Mouse (Mus musculus): Measurements from ENCODE around the gene Ftsj1. TPM values are rescaled to one million over a fixed set of nuclear protein-coding genes. Genes with fewer than 3 reads are reported as not detected.

Gene Ftsj1
- polyA plus RNA-seq, 1 experiment = 34.2 TPM

DNA sequence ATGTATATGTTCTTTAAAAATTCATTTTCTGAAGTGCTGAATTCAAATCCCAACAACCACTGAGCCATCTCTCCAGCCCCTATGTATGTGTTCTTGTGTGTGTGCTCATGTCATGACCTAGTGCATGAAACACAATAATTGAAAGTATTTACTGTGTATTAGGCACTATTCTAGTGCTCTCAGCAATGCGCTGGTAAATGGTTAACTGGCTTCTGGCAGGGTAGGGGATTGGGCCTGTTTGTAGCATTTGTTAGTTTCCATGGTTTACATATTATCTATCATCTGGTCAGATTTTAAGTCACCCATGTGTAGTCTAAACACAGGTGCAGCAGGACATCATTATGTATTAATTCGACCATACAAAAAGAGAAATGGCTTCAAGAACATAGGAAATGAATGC, 1.5 kb upstream of the Ftsj1 start:
- Histone ChIP-seq H3K4me3 (ENCODE audit: insufficient read depth, low read length) (no peak overlapping the region), H3K4me1 (ENCODE audit: control insufficient read depth, insufficient read depth, low read length) (no peaks in the 10 kb centered on the region; the same call in 1 of the 2 replicates), H3K27ac (ENCODE audit: insufficient read depth, low read length) (no peak overlapping the region)
- TF ChIP-seq CTCF (IDR thresholded peaks at IDR 0.05; ENCODE audit: extremely low read depth, insufficient read depth, low read length) (no peak), POLR2A (IDR thresholded peaks at IDR 0.05; ENCODE audit: extremely low read depth, insufficient read depth, low read length) (no peak)

DNA sequence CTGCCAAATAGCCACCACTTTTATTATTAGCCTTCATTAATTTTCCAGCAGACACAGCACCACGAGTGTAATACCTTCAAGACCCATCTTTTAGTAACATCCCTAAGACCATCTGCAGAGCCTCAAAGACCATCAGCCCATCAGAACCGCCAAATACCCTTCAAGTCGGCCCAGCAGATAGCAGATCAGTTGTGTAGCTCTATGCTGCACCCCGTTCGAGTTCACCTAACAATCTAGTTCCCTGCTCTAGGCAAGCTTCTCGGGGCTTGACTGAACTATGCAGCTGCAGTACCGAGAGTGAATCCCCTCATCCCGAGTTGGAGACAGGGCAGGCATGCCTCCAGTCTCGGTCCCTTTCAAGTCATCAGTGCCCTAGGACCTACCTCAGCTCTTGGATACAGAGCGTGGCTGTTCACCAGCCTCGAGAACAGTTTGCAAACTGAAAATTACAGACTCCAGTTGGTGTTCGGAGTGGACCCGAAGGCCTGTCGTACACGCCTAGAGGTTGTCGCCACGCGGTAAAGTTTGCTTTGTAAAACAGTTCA, 345 bp downstream of the Ftsj1 start:
- peak overlapping the region; percentile 79 for H3K4me3 ChIP-seq (ENCODE audit: insufficient read depth, low read length)
- H3K4me1 ChIP-seq (ENCODE audit: control insufficient read depth, insufficient read depth, low read length) = no peaks in the 10 kb centered on the region; the same call in 1 of the 2 replicates
- no peak overlapping the region for H3K27ac ChIP-seq (ENCODE audit: insufficient read depth, low read length)
- 0 out of 2 replicates have a peak, but pooled peaks have one; percentile 31 for TF ChIP-seq POLR2A (IDR thresholded peaks at IDR 0.05; ENCODE audit: extremely low read depth, insufficient read depth, low read length)
- TF ChIP-seq CTCF (IDR thresholded peaks at IDR 0.05; ENCODE audit: extremely low read depth, insufficient read depth, low read length) = no peak

DNA sequence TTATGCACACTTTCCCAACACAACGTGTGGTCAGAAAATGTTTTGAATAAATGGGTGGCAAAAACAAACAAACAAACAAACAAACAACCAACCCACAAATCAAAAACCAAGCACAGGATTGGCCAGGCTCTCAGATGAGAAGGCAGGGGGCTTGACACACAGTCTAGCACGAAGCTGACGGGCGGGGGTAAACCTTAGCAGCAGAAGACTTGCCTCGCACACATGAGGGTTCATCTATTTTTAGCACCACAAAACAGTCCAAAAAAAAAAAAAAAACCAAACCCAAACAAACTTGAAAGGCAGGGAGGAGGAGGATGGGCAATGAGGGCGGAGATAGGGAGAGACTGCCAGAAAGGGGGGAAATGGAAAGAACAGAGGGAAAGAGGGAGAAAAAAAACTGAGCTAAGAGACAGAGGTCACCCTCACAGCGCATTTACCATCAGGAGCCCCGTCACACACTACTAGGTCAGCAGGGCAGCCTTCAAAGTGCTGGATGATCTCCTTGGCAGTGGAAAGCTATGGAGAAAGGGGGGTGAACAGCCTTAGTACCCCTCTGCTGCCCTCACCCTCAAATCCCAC, 3.6 kb downstream of the Ftsj1 start:
- H3K4me3 ChIP-seq (ENCODE audit: insufficient read depth, low read length) = no peak overlapping the region
- H3K27ac ChIP-seq (ENCODE audit: insufficient read depth, low read length) = no peak overlapping the region
- TF ChIP-seq CTCF (IDR thresholded peaks at IDR 0.05; ENCODE audit: extremely low read depth, insufficient read depth, low read length) = no peak
- no peak for TF ChIP-seq POLR2A (IDR thresholded peaks at IDR 0.05; ENCODE audit: extremely low read depth, insufficient read depth, low read length)
- H3K4me1 ChIP-seq (ENCODE audit: control insufficient read depth, insufficient read depth, low read length) = no peaks in the 10 kb centered on the region; the same call in 1 of the 2 replicates

DNA sequence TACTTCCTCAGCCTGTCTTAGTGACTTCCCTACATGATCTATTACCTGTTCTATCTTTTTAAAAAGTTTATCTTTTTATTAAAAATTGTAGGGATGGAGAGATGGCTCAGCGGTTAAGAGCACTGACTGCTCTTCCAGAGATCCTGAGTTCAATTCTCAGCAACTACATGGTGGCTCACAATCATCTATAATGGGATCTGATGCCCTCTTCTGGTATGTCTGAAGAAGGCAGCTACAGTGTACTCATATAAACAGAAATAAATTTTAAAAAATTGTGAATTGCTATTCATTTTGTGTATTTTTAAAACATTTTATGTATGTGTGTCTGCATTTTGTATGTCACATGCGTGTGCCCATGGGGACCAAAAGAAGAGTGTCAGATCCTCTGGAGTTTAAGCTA, 4.5 kb downstream of the Ftsj1 start:
- no peak for TF ChIP-seq CTCF (IDR thresholded peaks at IDR 0.05; ENCODE audit: extremely low read depth, insufficient read depth, low read length)
- no peak for TF ChIP-seq POLR2A (IDR thresholded peaks at IDR 0.05; ENCODE audit: extremely low read depth, insufficient read depth, low read length)
- Histone ChIP-seq H3K27ac (ENCODE audit: insufficient read depth, low read length) (no peak overlapping the region), H3K4me3 (ENCODE audit: insufficient read depth, low read length) (no peak overlapping the region)

DNA sequence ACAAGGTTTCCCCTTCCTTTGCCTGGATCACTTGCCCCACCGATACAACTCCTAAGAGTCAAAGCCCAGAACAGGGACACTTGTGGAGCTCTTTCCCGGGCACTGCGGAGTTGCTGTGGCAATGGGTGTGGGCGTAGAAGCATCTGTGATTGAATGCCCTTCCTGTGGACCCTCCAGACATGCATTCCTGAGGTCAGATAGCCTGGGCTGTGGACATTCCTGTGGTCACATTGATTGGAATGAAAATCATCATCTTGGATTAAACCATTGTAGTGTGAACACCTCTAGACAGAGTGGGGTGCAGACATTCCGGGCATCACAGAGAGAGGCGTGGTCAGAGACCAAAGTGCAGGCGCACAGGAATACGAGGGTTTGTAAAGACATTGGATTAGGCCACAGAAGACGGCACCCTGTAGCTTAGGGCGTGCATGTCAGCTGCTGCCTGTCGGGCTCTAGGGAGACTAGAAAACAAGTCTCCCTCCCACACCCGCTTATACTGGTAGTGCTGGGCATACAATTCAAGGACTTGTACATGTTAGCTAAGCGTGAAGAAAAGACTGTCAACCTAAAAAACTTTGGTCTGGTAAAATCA, 13.3 kb downstream of the Ftsj1 start:
- Histone ChIP-seq H3K4me3 (ENCODE audit: insufficient read depth, low read length) (no peak overlapping the region), H3K27ac (ENCODE audit: insufficient read depth, low read length) (no peak overlapping the region), H3K4me1 (ENCODE audit: control insufficient read depth, insufficient read depth, low read length) (no peaks in the 10 kb centered on the region)
- TF ChIP-seq CTCF (IDR thresholded peaks at IDR 0.05; ENCODE audit: extremely low read depth, insufficient read depth, low read length) (no peak), POLR2A (IDR thresholded peaks at IDR 0.05; ENCODE audit: extremely low read depth, insufficient read depth, low read length) (no peak)

More for the DNA sequence above, 4.5 kb downstream of the Ftsj1 start:
- H3K4me1 ChIP-seq (ENCODE audit: control insufficient read depth, insufficient read depth, low read length) = no peaks in the 10 kb centered on the region; the same call in 1 of the 2 replicates

DNA sequence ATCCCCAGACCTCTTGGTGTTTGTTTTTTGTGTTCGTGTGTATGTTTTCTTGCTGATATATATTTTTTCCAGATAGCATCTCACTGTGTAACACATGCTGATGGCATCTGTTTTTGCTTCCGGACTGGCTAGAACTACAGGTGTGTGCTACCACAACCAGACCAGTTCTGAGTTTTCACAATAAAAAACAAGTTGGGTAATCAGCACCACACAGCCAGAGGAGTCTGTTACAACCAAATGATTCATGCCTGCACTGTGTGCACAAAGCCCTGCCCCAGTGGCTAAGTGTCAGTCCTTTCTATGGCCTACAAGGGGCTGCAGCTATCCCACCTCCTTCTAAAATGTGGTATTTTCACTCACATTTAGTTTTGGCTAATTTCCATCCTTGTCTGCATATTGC, 15.5 kb downstream of the Ftsj1 start:
- H3K27ac ChIP-seq (ENCODE audit: insufficient read depth, low read length) = no peak overlapping the region
- no peaks in the 10 kb centered on the region for H3K4me1 ChIP-seq (ENCODE audit: control insufficient read depth, insufficient read depth, low read length)
- TF ChIP-seq CTCF (IDR thresholded peaks at IDR 0.05; ENCODE audit: extremely low read depth, insufficient read depth, low read length) = no peak
- TF ChIP-seq POLR2A (IDR thresholded peaks at IDR 0.05; ENCODE audit: extremely low read depth, insufficient read depth, low read length) = no peak
- no peak overlapping the region for H3K4me3 ChIP-seq (ENCODE audit: insufficient read depth, low read length)

DNA sequence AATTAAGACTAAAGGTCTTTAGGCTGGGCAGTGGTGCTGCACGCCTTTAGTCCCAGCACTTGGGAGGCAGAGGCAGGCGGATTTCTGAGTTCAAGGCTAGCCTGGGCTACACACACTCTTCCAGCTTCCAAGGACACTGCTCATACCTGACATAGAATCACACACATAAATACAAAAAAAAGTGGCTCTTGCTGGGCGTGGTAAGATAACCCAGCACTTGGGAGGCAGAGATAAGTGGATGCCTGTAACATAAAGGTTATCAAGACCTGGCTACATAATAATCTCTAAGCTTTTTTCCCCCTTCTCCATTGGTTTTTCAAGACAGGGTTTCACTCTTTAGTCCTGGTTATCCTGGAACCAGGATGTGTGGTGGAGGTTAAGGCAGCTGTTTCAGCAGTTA, 18.6 kb downstream of the Ftsj1 start:
- H3K4me1 ChIP-seq (ENCODE audit: control insufficient read depth, insufficient read depth, low read length) = no peaks in the 10 kb centered on the region

DNA sequence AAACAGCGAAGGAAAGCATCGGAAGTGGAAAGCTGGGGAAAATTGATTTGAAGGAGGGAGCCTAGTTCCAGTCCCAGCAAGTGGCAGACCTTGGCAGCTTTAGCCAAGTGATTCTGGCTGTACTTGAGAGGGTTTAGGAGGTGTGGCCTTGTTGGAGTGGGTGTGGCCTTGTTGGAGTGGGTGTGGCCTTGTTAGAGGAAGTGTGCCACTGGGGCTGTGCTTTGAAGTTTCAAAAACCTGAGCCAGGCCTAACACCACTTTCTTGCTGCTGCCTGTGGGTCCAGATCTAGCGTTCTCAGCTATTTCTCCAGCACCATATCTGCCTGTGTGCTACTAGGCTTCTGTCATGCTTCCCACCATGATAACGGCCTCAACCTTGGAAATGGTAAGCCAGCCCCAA, 21.9 kb downstream of the Ftsj1 start:
- Histone ChIP-seq H3K27ac (ENCODE audit: insufficient read depth, low read length) (no peak overlapping the region), H3K4me3 (ENCODE audit: insufficient read depth, low read length) (no peak overlapping the region), H3K4me1 (ENCODE audit: control insufficient read depth, insufficient read depth, low read length) (no peaks in the 10 kb centered on the region)
- TF ChIP-seq CTCF (IDR thresholded peaks at IDR 0.05; ENCODE audit: extremely low read depth, insufficient read depth, low read length) (no peak), POLR2A (IDR thresholded peaks at IDR 0.05; ENCODE audit: extremely low read depth, insufficient read depth, low read length) (no peak)

More for the DNA sequence above, 18.6 kb downstream of the Ftsj1 start:
- no peak overlapping the region for H3K27ac ChIP-seq (ENCODE audit: insufficient read depth, low read length)
- no peak overlapping the region for H3K4me3 ChIP-seq (ENCODE audit: insufficient read depth, low read length)
- TF ChIP-seq POLR2A (IDR thresholded peaks at IDR 0.05; ENCODE audit: extremely low read depth, insufficient read depth, low read length) = no peak
- no peak for TF ChIP-seq CTCF (IDR thresholded peaks at IDR 0.05; ENCODE audit: extremely low read depth, insufficient read depth, low read length)

DNA sequence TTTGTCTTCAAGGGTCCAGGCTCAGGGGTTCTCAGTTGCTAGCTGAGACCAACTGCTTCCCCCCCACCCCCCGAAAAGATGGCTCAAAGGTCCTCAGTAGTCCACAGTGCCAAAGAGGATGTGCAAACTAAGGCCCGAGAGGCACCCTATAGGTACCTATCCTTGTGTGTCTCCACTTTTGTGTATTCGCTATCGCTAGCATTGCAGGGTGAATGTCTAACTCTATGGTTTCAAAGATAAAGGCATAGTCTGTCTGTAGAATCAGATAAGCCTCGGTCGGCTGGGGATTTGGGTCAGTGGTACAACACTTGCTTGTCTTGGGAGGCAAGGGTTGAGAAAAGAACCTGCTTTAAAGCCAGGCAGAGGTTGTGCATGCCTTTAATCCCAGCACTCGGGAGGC, 28.7 kb downstream of the Ftsj1 start:
- H3K4me3 ChIP-seq (ENCODE audit: insufficient read depth, low read length) = no peak overlapping the region
- H3K4me1 ChIP-seq (ENCODE audit: control insufficient read depth, insufficient read depth, low read length) = peaks cover 4% of the 10 kb centered on the region
- peak overlapping the region; percentile 55 for H3K27ac ChIP-seq (ENCODE audit: insufficient read depth, low read length)
- TF ChIP-seq POLR2A (IDR thresholded peaks at IDR 0.05; ENCODE audit: extremely low read depth, insufficient read depth, low read length) = no peak
- no peak for TF ChIP-seq CTCF (IDR thresholded peaks at IDR 0.05; ENCODE audit: extremely low read depth, insufficient read depth, low read length)

All from cortical plate, adult 2 months (tissue).